Mouse (Mus musculus) midbrain, embryonic 15.5 days (tissue): Measurements from ENCODE around the gene Ammecr1. TPM values are rescaled to one million over a fixed set of nuclear protein-coding genes. Genes with fewer than 3 reads are reported as not detected.

Source experiments
- ATAC-seq: fragments of 200-750 bp; cut with Nextera tagmentation; replicated peaks from 2 replicates; pipeline ENCODE4 v1.8.0; 2017; ENCODE audit warnings: moderate TSS enrichment
- H3K27ac ChIP-seq: fragments of 300-500 bp; sonication (generic); 2 replicates; pipeline ENCODE4 v1.5.1; 2015; ENCODE audit warnings: mild to moderate bottlenecking, inconsistent platforms
- H3K27me3 ChIP-seq: fragments of 300-500 bp; sonication (generic); replicated peaks from 2 replicates; pipeline ENCODE4 v1.6.1; 2015; ENCODE audit warnings: inconsistent platforms
- H3K36me3 ChIP-seq: fragments of 300-500 bp; sonication (generic); replicated peaks from 2 replicates; pipeline ENCODE4 v1.6.1; 2015; ENCODE audit warnings: inconsistent platforms
- H3K4me1 ChIP-seq: fragments of 300-500 bp; sonication (generic); 2 replicates; pipeline ENCODE4 v1.6.1; 2015; ENCODE audit warnings: inconsistent platforms
- H3K4me2 ChIP-seq: fragments of 300-500 bp; sonication (generic); 2 replicates; pipeline ENCODE4 v1.6.1; 2015; ENCODE audit warnings: inconsistent platforms, mild to moderate bottlenecking, moderate library complexity
- H3K4me3 ChIP-seq: fragments of 300-500 bp; sonication (generic); 2 replicates; pipeline ENCODE4 v1.5.1; 2015; ENCODE audit warnings: mild to moderate bottlenecking, inconsistent platforms
- H3K9ac ChIP-seq: fragments of 300-500 bp; sonication (generic); 2 replicates; pipeline ENCODE4 v1.6.1; 2015; ENCODE audit warnings: mild to moderate bottlenecking, inconsistent platforms
- H3K9me3 ChIP-seq: fragments of 300-500 bp; sonication (generic); 2 replicates; pipeline ENCODE4 v1.6.1; 2016; ENCODE audit warnings: inconsistent platforms
- WGBS: fragments of 180-500 bp; shearing (Covaris S2); methylation state at CpG from one replicate; pipeline ENCODE4 v1.1.7; 2015; ENCODE audit warnings: mixed read lengths; 5-methylcytosine and 5-hydroxymethylcytosine counted together
- polyA plus RNA-seq: library from polyadenylated mRNA; unstranded; fragments of >200 nt; fragmentation: Nextera tagmentation; extraction: Ambion mirVana; gene quantifications from 2 replicates; pipeline ENCODE4 v1.2.1, GENCODE M21; 2015

The Ammecr1 gene
- 3.7 and 4.1 TPM in 2 replicates for polyA plus RNA-seq

GRCm38 (mm10) chrX:142966008-142966966 lies at the start of gene Ammecr1:
Ammecr1 (minus strand) TSS chrX:142966728.
- Histone ChIP-seq H3K4me1 (no peaks in the 10 kb centered on the region; the same call in 1 of the 2 replicates), H3K4me2 (peak within 1 kb of the TSS; percentile 62), H3K27ac (peak within 1 kb of the TSS; percentile 92), H3K27me3 (peaks cover 13% of the 10 kb centered on the region), H3K36me3 (no peaks in the 10 kb centered on the region), H3K4me3 (peak within 1 kb of the TSS; percentile 70), H3K9me3 (no peaks in the 10 kb centered on the region), H3K9ac (peak within 1 kb of the TSS; percentile 60)
- ATAC-seq, result peak; percentile 95
- WGBS, result 23% methylated on average over 76 of the region's 112 CpGs

- Histone ChIP-seq H3K36me3 (no peaks in the 10 kb centered on the region), H3K9me3 (no peaks in the 10 kb centered on the region), H3K9ac (no peak overlapping the region), H3K27ac (no peak overlapping the region), H3K4me3 (no peak overlapping the region), H3K4me2 (no peak overlapping the region), H3K27me3 (peaks cover 5% of the 10 kb centered on the region), H3K4me1 (no peaks in the 10 kb centered on the region)
- ATAC-seq, result no peak
- WGBS, result 87% methylated on average over 3 of the region's 3 CpGs
Observed at GRCm38 (mm10) chrX:143014118-143014517, 47.6 kb upstream of the Ammecr1 start.

GRCm38 (mm10) chrX:143012334-143012733 lies 45.8 kb upstream of the Ammecr1 start:
- no peak overlapping the region for H3K9ac ChIP-seq
- H3K36me3 ChIP-seq, result no peaks in the 10 kb centered on the region
- ATAC-seq, result no peak
- H3K4me1 ChIP-seq, result no peaks in the 10 kb centered on the region
- H3K4me3 ChIP-seq, result no peak overlapping the region
- no peak overlapping the region for H3K27ac ChIP-seq
- no peaks in the 10 kb centered on the region for H3K9me3 ChIP-seq
- 87% methylated on average over 3 of the region's 3 CpGs for WGBS
- no peak overlapping the region for H3K4me2 ChIP-seq
- peaks cover 5% of the 10 kb centered on the region; the same call in 1 of the 2 replicates for H3K27me3 ChIP-seq

GRCm38 (mm10) chrX:143011865-143012264 lies 45.3 kb upstream of the Ammecr1 start:
- Histone ChIP-seq H3K36me3 (no peaks in the 10 kb centered on the region), H3K4me1 (no peaks in the 10 kb centered on the region), H3K27ac (no peak overlapping the region), H3K4me2 (no peak overlapping the region), H3K9ac (no peak overlapping the region), H3K9me3 (no peaks in the 10 kb centered on the region), H3K4me3 (no peak overlapping the region), H3K27me3 (peaks cover 5% of the 10 kb centered on the region; the same call in 1 of the 2 replicates)
- ATAC-seq, result no peak
- 69% methylated on average over 4 of the region's 4 CpGs for WGBS

- WGBS, result 80% methylated on average over 3 of the region's 3 CpGs
- no peak overlapping the region for H3K9ac ChIP-seq
- ATAC-seq, result no peak
- no peaks in the 10 kb centered on the region; the same call in 1 of the 2 replicates for H3K27me3 ChIP-seq
- no peak overlapping the region for H3K4me2 ChIP-seq
- no peak overlapping the region for H3K4me3 ChIP-seq
- H3K4me1 ChIP-seq, result no peaks in the 10 kb centered on the region
- no peak overlapping the region for H3K27ac ChIP-seq
- no peaks in the 10 kb centered on the region for H3K9me3 ChIP-seq
- H3K36me3 ChIP-seq, result no peaks in the 10 kb centered on the region
Observed at GRCm38 (mm10) chrX:143004131-143004846, 37.8 kb upstream of the Ammecr1 start.

GRCm38 (mm10) chrX:142997214-142997613 lies 30.7 kb upstream of the Ammecr1 start:
- H3K36me3 ChIP-seq, result no peaks in the 10 kb centered on the region
- no peak overlapping the region for H3K4me3 ChIP-seq
- ATAC-seq, result no peak
- H3K27ac ChIP-seq, result no peak overlapping the region
- no peak overlapping the region for H3K9ac ChIP-seq
- no peaks in the 10 kb centered on the region for H3K9me3 ChIP-seq
- H3K4me2 ChIP-seq, result no peak overlapping the region
- WGBS, result 88% methylated on average over 1 of the region's 1 CpGs
- H3K4me1 ChIP-seq, result no peaks in the 10 kb centered on the region
- H3K27me3 ChIP-seq, result no peaks in the 10 kb centered on the region

GRCm38 (mm10) chrX:142994514-142994913 lies 28.0 kb upstream of the Ammecr1 start:
- no peak for ATAC-seq
- H3K27me3 ChIP-seq, result peaks cover 2% of the 10 kb centered on the region; the same call in 1 of the 2 replicates
- no peaks in the 10 kb centered on the region for H3K4me1 ChIP-seq
- H3K4me3 ChIP-seq, result no peak overlapping the region
- WGBS, result 52% methylated on average over 2 of the region's 2 CpGs
- no peak overlapping the region for H3K4me2 ChIP-seq
- H3K36me3 ChIP-seq, result no peaks in the 10 kb centered on the region
- no peaks in the 10 kb centered on the region for H3K9me3 ChIP-seq
- H3K9ac ChIP-seq, result no peak overlapping the region
- H3K27ac ChIP-seq, result no peak overlapping the region

DNA sequence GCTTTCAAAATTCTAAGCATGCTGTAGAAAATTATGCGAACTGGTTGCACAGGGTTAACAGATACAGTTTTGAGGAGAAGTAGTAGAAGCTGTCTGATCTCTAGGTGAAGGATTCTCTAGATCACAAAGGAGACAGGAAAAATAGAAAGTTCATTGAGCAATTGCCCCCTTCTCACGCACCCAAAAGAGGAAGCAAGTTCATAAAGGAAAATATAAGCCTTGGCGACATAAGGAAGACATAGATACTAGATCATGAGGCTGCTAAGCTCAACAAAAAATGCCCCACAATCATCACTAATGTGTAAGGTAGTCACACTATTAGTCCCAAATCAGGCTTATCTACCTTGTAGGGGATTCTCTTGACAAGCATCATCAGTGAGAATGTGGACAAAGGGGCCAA lies 17.6 kb upstream of the Ammecr1 start:
- ATAC-seq, result no peak
- H3K27me3 ChIP-seq, result no peaks in the 10 kb centered on the region; the same call in 1 of the 2 replicates
- 89% methylated on average over 3 of the region's 3 CpGs for WGBS
- H3K9ac ChIP-seq, result no peak overlapping the region
- no peak overlapping the region for H3K27ac ChIP-seq
- no peak overlapping the region for H3K4me3 ChIP-seq
- no peaks in the 10 kb centered on the region for H3K4me1 ChIP-seq
- no peak overlapping the region for H3K4me2 ChIP-seq
- H3K9me3 ChIP-seq, result no peaks in the 10 kb centered on the region
- no peaks in the 10 kb centered on the region for H3K36me3 ChIP-seq

DNA sequence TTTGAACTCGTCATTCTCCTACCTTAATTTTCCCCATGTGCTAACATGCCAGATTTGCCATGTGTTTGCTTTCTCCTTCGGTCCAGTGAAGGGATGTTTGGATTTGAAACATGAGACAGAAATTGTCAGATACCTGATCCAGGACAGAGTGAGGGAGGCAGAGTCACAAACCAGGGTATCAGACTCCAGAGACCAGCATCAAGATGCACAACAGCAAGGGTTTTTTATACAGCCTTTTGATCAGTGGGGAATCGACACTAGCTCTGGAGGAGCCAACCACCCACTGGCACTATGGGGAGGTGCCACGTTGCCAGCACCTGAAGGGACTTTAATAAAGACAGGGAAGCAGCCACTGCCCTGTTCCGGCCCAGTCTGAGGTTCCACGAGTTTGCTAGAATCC lies 17.1 kb upstream of the Ammecr1 start:
- Histone ChIP-seq H3K27me3 (no peaks in the 10 kb centered on the region; the same call in 1 of the 2 replicates), H3K9ac (no peak overlapping the region), H3K36me3 (no peaks in the 10 kb centered on the region), H3K4me1 (no peaks in the 10 kb centered on the region), H3K27ac (no peak overlapping the region), H3K4me3 (no peak overlapping the region), H3K4me2 (no peak overlapping the region), H3K9me3 (no peaks in the 10 kb centered on the region)
- ATAC-seq, result no peak
- 67% methylated on average over 6 of the region's 6 CpGs for WGBS

GRCm38 (mm10) chrX:142981530-142982130 lies 15.1 kb upstream of the Ammecr1 start:
- no peak overlapping the region for H3K27ac ChIP-seq
- no peak overlapping the region for H3K4me3 ChIP-seq
- no peaks in the 10 kb centered on the region for H3K9me3 ChIP-seq
- H3K4me2 ChIP-seq, result no peak overlapping the region
- ATAC-seq, result no peak
- no peaks in the 10 kb centered on the region for H3K4me1 ChIP-seq
- no peaks in the 10 kb centered on the region for H3K36me3 ChIP-seq
- 97% methylated on average over 3 of the region's 3 CpGs for WGBS
- H3K9ac ChIP-seq, result no peak overlapping the region
- H3K27me3 ChIP-seq, result no peaks in the 10 kb centered on the region; the same call in 1 of the 2 replicates

GRCm38 (mm10) chrX:142980855-142981529 lies 14.5 kb upstream of the Ammecr1 start:
- H3K4me3 ChIP-seq, result no peak overlapping the region
- H3K27ac ChIP-seq, result no peak overlapping the region
- WGBS, result 85% methylated on average over 2 of the region's 2 CpGs
- no peak overlapping the region for H3K4me2 ChIP-seq
- H3K36me3 ChIP-seq, result no peaks in the 10 kb centered on the region
- no peaks in the 10 kb centered on the region for H3K9me3 ChIP-seq
- no peaks in the 10 kb centered on the region for H3K4me1 ChIP-seq
- H3K27me3 ChIP-seq, result no peaks in the 10 kb centered on the region; the same call in 1 of the 2 replicates
- no peak overlapping the region for H3K9ac ChIP-seq
- ATAC-seq, result no peak
